Mouse (Mus musculus): ENCODE measurements at regions not wholly inside any gene's neighbourhood (a gene's known extent, or its start where the extent isn't known, plus 50 kb on each side); places are given as distances from the start of the nearest gene placed in this dataset.

DNA sequence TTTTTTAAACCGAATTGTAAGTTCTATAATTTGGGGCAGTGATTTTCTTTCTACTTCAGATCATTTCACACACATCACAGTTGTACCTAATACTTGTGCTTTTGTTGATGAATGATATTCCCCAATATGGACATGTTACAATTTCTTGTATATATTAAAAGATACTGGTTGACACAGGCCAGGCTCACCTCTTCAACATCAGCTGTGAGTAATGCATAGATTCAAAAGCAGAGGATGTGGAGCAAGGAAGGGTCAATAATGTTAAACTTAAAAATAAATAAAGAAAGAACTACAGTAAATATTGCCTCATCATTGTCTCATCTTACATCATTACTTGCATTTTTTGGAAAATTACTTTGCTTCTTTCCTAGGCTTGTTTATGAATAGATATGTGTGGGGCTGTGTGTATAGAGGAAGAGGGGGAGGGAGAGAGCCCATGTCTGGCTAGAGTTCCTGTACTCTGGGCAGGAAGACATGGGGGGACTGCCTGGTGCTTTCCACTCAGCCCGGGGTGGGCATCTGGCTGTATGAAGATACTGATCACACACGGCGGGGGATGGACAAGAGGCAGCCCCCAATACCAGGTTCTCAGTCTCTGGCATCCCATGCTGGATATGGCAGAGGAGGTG is 490.1 kb downstream of the Gm6377 start:
- in situ Hi-C loops (cut with MboI, MseI): no loop called here

GRCm38 (mm10) chrX:109734961-109735537 is 538.5 kb downstream of the Gm6377 start:
- in situ Hi-C loops (cut with MboI, MseI): loop anchor here (10.0 kb wide), 1 partner anchor 1100 kb away; no protein-coding TSS in a partner anchor

- in situ Hi-C loops (cut with MboI, MseI): loop anchor here (10.0 kb wide), 1 partner anchor 1099 kb away; no protein-coding TSS in a partner anchor
These were observed 539.4 kb downstream of the Gm6377 start for GRCm38 (mm10) chrX:109735967-109736366.
